Mouse (Mus musculus): ENCODE results near the gene Nav1. TPM values are rescaled to one million over a fixed set of nuclear protein-coding genes. Genes with fewer than 3 reads are reported as not detected.

Gene Nav1
- total and polyA plus RNA-seq, 2 experiments from 2014 or later = 46.5 to 99.1 TPM

DNA sequence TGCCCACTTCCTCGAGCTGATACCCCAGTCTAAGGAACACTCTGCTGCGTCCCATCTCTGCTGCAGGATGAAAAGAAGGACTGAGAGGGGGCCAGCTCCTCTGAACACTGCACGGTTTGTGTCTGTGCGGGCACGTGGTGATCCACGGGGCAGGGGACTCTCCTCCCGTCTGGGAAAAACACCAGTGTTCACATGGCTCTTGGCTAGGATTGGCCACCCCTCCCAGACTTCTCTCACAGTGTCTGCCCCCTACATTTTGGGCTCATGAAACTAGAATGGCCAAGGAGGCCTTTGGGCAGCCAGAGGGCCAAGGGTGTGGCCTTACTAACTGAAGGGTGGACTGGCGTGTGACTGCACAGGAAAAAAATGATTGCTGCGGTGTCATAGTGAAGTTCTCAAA lies 125.4 kb downstream of the Nav1 start:
- no peak for TF ChIP-seq CTCF (IDR thresholded peaks at IDR 0.05)
- H3K4me3 ChIP-seq (ENCODE audit: low read depth, low read length) = no peak overlapping the region
- no peak for DNase-seq (ENCODE audit: low spot score)
- H3K27me3 ChIP-seq (ENCODE audit: insufficient read depth, low read length) = no peaks in the 10 kb centered on the region
- no peak overlapping the region for H3K27ac ChIP-seq (ENCODE audit: low read depth, low read length)
- no peak overlapping the region for H3K4me2 ChIP-seq (ENCODE audit: low read depth, low read length, poor library complexity, severe bottlenecking)
- H3K36me3 ChIP-seq (ENCODE audit: insufficient read depth, low read length) = no peaks in the 10 kb centered on the region
- no peak for ATAC-seq (ENCODE audit: low FRiP score)
- H3K9me3 ChIP-seq (ENCODE audit: low read length) = no peaks in the 10 kb centered on the region
- H3K4me1 ChIP-seq (ENCODE audit: insufficient read depth, low read length) = no peaks in the 10 kb centered on the region
- WGBS = 87% methylated on average over 9 of the region's 9 CpGs
- H3K9ac ChIP-seq (replicated peaks; ENCODE audit: low read length, poor library complexity, severe bottlenecking) = no peak overlapping the region

DNA sequence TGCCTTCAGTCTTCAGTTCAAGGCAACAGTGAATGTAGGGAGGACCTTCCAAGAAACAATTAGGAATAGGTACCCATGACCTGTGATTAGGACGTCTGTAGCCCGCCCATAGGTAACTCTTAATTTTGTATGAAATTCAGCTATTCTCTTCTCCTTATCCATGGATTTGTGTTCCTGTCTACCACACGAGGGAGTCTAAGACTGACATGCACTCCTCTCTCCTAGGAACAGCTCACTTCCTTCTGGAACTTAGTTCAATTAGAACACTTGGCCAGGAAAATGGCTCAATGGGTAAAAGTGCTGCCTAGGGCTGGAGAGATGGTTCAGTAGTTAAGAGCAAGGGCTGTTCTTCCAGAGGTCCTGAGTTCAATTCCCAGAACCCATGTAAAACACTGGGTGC lies 126.3 kb downstream of the Nav1 start:
- peak; percentile 28; the same call in 1 of the 2 replicates for TF ChIP-seq CTCF (IDR thresholded peaks at IDR 0.05)
- Histone ChIP-seq H3K9ac (replicated peaks; ENCODE audit: low read length, poor library complexity, severe bottlenecking) (no peak overlapping the region), H3K36me3 (ENCODE audit: insufficient read depth, low read length) (no peaks in the 10 kb centered on the region), H3K4me2 (ENCODE audit: low read depth, low read length, poor library complexity, severe bottlenecking) (no peak overlapping the region), H3K27ac (ENCODE audit: low read depth, low read length) (no peak overlapping the region), H3K4me1 (ENCODE audit: insufficient read depth, low read length) (no peaks in the 10 kb centered on the region), H3K4me3 (ENCODE audit: low read depth, low read length) (no peak overlapping the region), H3K9me3 (ENCODE audit: low read length) (no peaks in the 10 kb centered on the region), H3K27me3 (ENCODE audit: insufficient read depth, low read length) (no peaks in the 10 kb centered on the region)
- WGBS = 84% methylated on average over 3 of the region's 3 CpGs
- DNase-seq (ENCODE audit: low spot score) (no peak), ATAC-seq (ENCODE audit: low FRiP score) (no peak)

DNA sequence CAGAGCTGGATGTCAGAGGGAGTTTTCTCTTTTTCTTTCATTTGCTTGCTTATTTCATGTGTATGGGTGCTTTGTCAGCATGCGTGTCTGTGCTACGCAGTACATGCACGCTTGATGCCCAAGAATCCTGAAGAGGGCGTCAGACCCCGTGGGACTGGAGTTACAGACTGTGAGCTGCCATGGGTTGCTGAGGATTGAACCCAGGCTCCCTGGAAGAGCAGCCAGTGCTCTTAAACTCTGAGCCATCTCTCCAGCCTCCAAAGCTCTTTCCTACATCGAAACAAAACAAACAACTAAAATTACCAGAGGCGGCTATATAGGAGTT lies 131.6 kb downstream of the Nav1 start:
- DNase-seq (ENCODE audit: low spot score) = no peak
- no peaks in the 10 kb centered on the region for H3K9me3 ChIP-seq (ENCODE audit: low read length)
- no peak; the same call in 1 of the 2 replicates for TF ChIP-seq CTCF (IDR thresholded peaks at IDR 0.05)
- H3K9ac ChIP-seq (replicated peaks; ENCODE audit: low read length, poor library complexity, severe bottlenecking) = no peak overlapping the region
- no peak overlapping the region for H3K4me3 ChIP-seq (ENCODE audit: low read depth, low read length)
- peaks cover 15% of the 10 kb centered on the region for H3K36me3 ChIP-seq (ENCODE audit: insufficient read depth, low read length)
- H3K4me1 ChIP-seq (ENCODE audit: insufficient read depth, low read length) = no peaks in the 10 kb centered on the region
- no peak overlapping the region for H3K27ac ChIP-seq (ENCODE audit: low read depth, low read length)
- no peak for ATAC-seq (ENCODE audit: low FRiP score)
- H3K27me3 ChIP-seq (ENCODE audit: insufficient read depth, low read length) = no peaks in the 10 kb centered on the region
- 84% methylated on average over 7 of the region's 7 CpGs for WGBS
- no peak overlapping the region for H3K4me2 ChIP-seq (ENCODE audit: low read depth, low read length, poor library complexity, severe bottlenecking)

DNA sequence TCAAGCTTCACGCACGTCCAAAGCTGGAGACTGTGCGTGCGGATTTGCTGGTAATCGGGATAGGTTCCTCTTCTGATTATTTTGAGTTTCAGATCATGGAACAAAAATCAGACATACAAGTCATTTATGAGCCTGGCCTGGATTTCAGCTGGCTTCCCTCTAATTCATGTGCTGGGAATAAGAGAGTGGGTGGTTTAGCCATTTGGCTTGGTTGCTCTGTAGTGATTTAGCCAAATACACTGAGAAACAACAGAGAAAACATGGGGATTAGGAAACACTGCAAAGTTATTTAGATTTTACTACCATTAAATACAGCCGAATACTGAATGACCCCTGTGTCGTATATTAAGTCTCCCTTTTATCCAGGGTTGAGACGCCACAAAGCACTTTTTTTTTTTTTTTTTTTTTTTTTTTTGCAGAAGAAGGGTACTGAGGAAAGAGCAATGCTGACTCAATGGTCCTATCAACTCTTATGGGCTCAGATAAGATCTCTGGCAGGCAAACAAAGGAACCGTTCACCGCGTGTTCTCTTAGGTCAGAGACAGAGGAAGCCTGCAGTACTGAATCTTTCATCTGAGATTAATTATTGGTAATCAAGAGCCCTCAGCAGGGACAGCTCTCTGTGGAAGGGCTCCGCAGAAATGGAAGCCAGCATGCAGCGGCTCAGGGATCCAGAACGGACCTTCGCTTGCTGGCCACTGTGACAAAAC lies 132.1 kb downstream of the Nav1 start:
- no peak overlapping the region for H3K9ac ChIP-seq (replicated peaks; ENCODE audit: low read length, poor library complexity, severe bottlenecking)
- ATAC-seq (ENCODE audit: low FRiP score) = no peak

DNA sequence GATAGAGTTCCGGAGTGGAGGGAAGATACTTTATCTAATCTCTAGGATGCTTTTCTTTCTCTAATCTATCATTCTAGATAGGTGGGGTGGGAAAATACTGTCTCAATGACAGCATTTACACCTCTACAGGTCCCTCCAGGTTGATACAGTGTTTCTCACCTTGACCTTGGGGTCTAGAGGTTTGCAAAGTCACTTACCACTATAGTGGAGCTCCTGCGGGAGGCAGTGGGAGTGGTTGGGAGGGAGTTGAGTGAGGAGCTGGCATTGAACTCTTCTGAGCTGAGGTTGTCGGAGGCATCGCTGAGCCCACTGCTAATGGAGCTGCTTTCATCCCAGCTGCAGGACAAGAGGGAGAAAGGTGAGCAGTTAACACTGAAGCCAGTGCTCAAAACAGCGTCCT lies 134.6 kb downstream of the Nav1 start:
- H3K4me3 ChIP-seq (ENCODE audit: low read depth, low read length) = no peak overlapping the region

More for the DNA sequence above, 132.1 kb downstream of the Nav1 start:
- TF ChIP-seq CTCF (IDR thresholded peaks at IDR 0.05) = no peak
- H3K4me3 ChIP-seq (ENCODE audit: low read depth, low read length) = no peak overlapping the region
- H3K4me2 ChIP-seq (ENCODE audit: low read depth, low read length, poor library complexity, severe bottlenecking) = no peak overlapping the region
- DNase-seq (ENCODE audit: low spot score) = no peak
- no peaks in the 10 kb centered on the region for H3K27me3 ChIP-seq (ENCODE audit: insufficient read depth, low read length)
- no peaks in the 10 kb centered on the region for H3K4me1 ChIP-seq (ENCODE audit: insufficient read depth, low read length)
- H3K9me3 ChIP-seq (ENCODE audit: low read length) = no peaks in the 10 kb centered on the region
- WGBS = 66% methylated on average over 15 of the region's 15 CpGs
- peaks cover 21% of the 10 kb centered on the region for H3K36me3 ChIP-seq (ENCODE audit: insufficient read depth, low read length)
- no peak overlapping the region for H3K27ac ChIP-seq (ENCODE audit: low read depth, low read length)

DNA sequence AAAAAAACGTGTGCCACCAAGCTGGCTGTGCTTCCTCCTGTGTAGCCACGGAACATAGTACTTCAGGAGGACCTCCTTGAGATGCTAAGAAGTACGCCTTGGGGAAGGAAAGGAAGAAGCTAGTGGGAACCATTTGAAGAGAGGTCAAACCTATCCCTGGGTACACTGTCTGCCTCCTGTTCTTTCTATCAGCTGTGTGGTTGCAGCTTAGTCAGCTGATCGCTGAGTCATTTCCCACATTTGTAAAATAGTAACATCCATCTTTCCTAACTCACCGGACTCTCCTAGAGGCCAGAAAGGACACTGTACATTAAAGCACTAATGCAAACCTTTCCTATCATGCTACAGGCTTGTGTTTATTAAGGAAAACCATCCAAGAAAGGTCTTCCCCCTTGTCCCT lies 135.4 kb downstream of the Nav1 start:
- 94% methylated on average over 5 of the region's 5 CpGs for WGBS
- H3K36me3 ChIP-seq (ENCODE audit: insufficient read depth, low read length) = peaks cover 42% of the 10 kb centered on the region
- TF ChIP-seq CTCF (IDR thresholded peaks at IDR 0.05) = no peak
- no peak overlapping the region for H3K27ac ChIP-seq (ENCODE audit: low read depth, low read length)
- no peak overlapping the region for H3K9ac ChIP-seq (replicated peaks; ENCODE audit: low read length, poor library complexity, severe bottlenecking)
- no peak overlapping the region for H3K4me3 ChIP-seq (ENCODE audit: low read depth, low read length)
- no peaks in the 10 kb centered on the region for H3K27me3 ChIP-seq (ENCODE audit: insufficient read depth, low read length)
- no peaks in the 10 kb centered on the region for H3K4me1 ChIP-seq (ENCODE audit: insufficient read depth, low read length)
- H3K4me2 ChIP-seq (ENCODE audit: low read depth, low read length, poor library complexity, severe bottlenecking) = no peak overlapping the region
- ATAC-seq (ENCODE audit: low FRiP score) = no peak
- H3K9me3 ChIP-seq (ENCODE audit: low read length) = no peaks in the 10 kb centered on the region
- no peak for DNase-seq (ENCODE audit: low spot score)

More for the DNA sequence above, 134.6 kb downstream of the Nav1 start:
- Histone ChIP-seq H3K4me1 (ENCODE audit: insufficient read depth, low read length) (no peaks in the 10 kb centered on the region), H3K9me3 (ENCODE audit: low read length) (no peaks in the 10 kb centered on the region), H3K36me3 (ENCODE audit: insufficient read depth, low read length) (peaks cover 34% of the 10 kb centered on the region), H3K4me2 (ENCODE audit: low read depth, low read length, poor library complexity, severe bottlenecking) (no peak overlapping the region), H3K9ac (replicated peaks; ENCODE audit: low read length, poor library complexity, severe bottlenecking) (no peak overlapping the region), H3K27me3 (ENCODE audit: insufficient read depth, low read length) (no peaks in the 10 kb centered on the region), H3K27ac (ENCODE audit: low read depth, low read length) (no peak overlapping the region)
- ATAC-seq (ENCODE audit: low FRiP score) (no peak), DNase-seq (ENCODE audit: low spot score) (no peak)
- 88% methylated on average over 5 of the region's 5 CpGs for WGBS
- TF ChIP-seq CTCF (IDR thresholded peaks at IDR 0.05) = no peak

All from midbrain, postnatal 0 days (tissue).